Mouse (Mus musculus): ENCODE data around the gene Rpl29. TPM values are rescaled to one million over a fixed set of nuclear protein-coding genes. Genes with fewer than 3 reads are reported as not detected.

Gene Rpl29
- total and polyA plus RNA-seq, 3 experiments, result 1,058 to 1,867 (median 1,257) TPM

GRCm38 (mm10) chr9:106476924-106477484, 47.8 kb downstream of the Rpl29 start, which contains the start of gene Parp3:
TSS of gene Parp3 (minus strand) at chr9:106476949.
- TF ChIP-seq MYC (IDR thresholded peaks at IDR 0.05; ENCODE audit: low read depth, low read length) (peak; percentile 96), CHD2 (IDR thresholded peaks at IDR 0.05; ENCODE audit: low read length) (peak; percentile 91), ZMIZ1 (IDR thresholded peaks at IDR 0.05; ENCODE audit: low read depth, low read length) (peak; percentile 60; the same call in 1 of the 2 replicates), POLR2AphosphoS2 (IDR thresholded peaks at IDR 0.05; ENCODE audit: low read depth, low read length) (peak; percentile 39; the same call in 1 of the 2 replicates), TCF12 (IDR thresholded peaks at IDR 0.05; ENCODE audit: low read depth, low read length) (peak; percentile 71), RAD21 (IDR thresholded peaks at IDR 0.05; ENCODE audit: low read depth, low read length) (peak; percentile 96), MAX (IDR thresholded peaks at IDR 0.05; ENCODE audit: low read length) (peak; percentile 94), MXI1 (IDR thresholded peaks at IDR 0.05; ENCODE audit: low read depth, low read length) (peak; percentile 100), CHD1 (IDR thresholded peaks at IDR 0.05; ENCODE audit: low read depth, low read length) (no peak), TBP (conservative IDR thresholded peaks at IDR 0.05; ENCODE audit: low read depth, low read length) (0 out of 2 replicates have a peak, but pooled peaks have one; percentile 6), IRF4 (IDR thresholded peaks at IDR 0.05; ENCODE audit: low read depth, low read length) (peak; percentile 55), JUND (conservative IDR thresholded peaks at IDR 0.05; ENCODE audit: low read depth, low read length) (no peak), USF2 (conservative IDR thresholded peaks at IDR 0.05; ENCODE audit: low read depth, low read length) (no peak), MEF2A (IDR thresholded peaks at IDR 0.05; ENCODE audit: borderline replicate concordance, low read depth, low read length) (peak; percentile 12; the same call in 1 of the 2 replicates), POLR2A (IDR thresholded peaks at IDR 0.05; ENCODE audit: low read depth, low read length) (peak; percentile 85), JUN (IDR thresholded peaks at IDR 0.05; ENCODE audit: insufficient read depth, low read depth, low read length) (no peak), ELF1 (IDR thresholded peaks at IDR 0.05; ENCODE audit: low read depth, low read length) (peak; percentile 98), MAZ (IDR thresholded peaks at IDR 0.05; ENCODE audit: low read depth, low read length) (peak; percentile 98), MAFK (IDR thresholded peaks at IDR 0.05; ENCODE audit: insufficient replicate concordance, low read length) (no peak), NRF1 (IDR thresholded peaks at IDR 0.05; ENCODE audit: low read depth, low read length) (peak; percentile 95), E2F4 (IDR thresholded peaks at IDR 0.05; ENCODE audit: insufficient replicate concordance, low read depth, low read length) (no peak), RCOR1 (conservative IDR thresholded peaks at IDR 0.05; ENCODE audit: low read depth, low read length) (no peak), GABPA (IDR thresholded peaks at IDR 0.05; ENCODE audit: insufficient replicate concordance, low read depth, low read length) (no peak; the same call in 1 of the 2 replicates), NELFE (IDR thresholded peaks at IDR 0.05; ENCODE audit: low read depth, low read length) (peak; percentile 64), HCFC1 (IDR thresholded peaks at IDR 0.05; ENCODE audit: low read depth, low read length) (peak; percentile 81), USF1 (IDR thresholded peaks at IDR 0.05; ENCODE audit: low read depth, low read length) (0 out of 2 replicates have a peak, but pooled peaks have one; percentile 29), UBTF (IDR thresholded peaks at IDR 0.05; ENCODE audit: low read depth, low read length) (no peak), ZC3H11A (IDR thresholded peaks at IDR 0.05; ENCODE audit: low read depth, low read length) (no peak), SIN3A (IDR thresholded peaks at IDR 0.05; ENCODE audit: low read length) (peak; percentile 98), PAX5 (IDR thresholded peaks at IDR 0.05; ENCODE audit: low read length) (no peak), ZNF384 (IDR thresholded peaks at IDR 0.05; ENCODE audit: low read depth, low read length) (no peak), EP300 (IDR thresholded peaks at IDR 0.05; ENCODE audit: low read length) (no peak), KAT2A (IDR thresholded peaks at IDR 0.05; ENCODE audit: insufficient replicate concordance, low read length) (peak; percentile 63; the same call in 1 of the 2 replicates), ZKSCAN1 (IDR thresholded peaks at IDR 0.05; ENCODE audit: borderline replicate concordance, low read depth, low read length) (no peak), BHLHE40 (IDR thresholded peaks at IDR 0.05; ENCODE audit: low read depth, low read length) (no peak), CTCF (conservative IDR thresholded peaks at IDR 0.05 in 1 of 2, IDR thresholded peaks at IDR 0.05 in 1 of 2; ENCODE audit: low read depth in 2 of 2, low read length in 2 of 2) (peak; percentile 71 to 97), ETS1 (conservative IDR thresholded peaks at IDR 0.05; ENCODE audit: low read depth, low read length) (no peak), SMC3 (IDR thresholded peaks at IDR 0.05; ENCODE audit: low read depth, low read length) (peak; percentile 79)
- no peaks in the 10 kb centered on the region for H3K27me3 ChIP-seq (replicated peaks)
- H3K4me2 ChIP-seq (ENCODE audit: insufficient read depth, low read depth, poor library complexity, severe bottlenecking), result peak within 1 kb of the TSS; percentile 90
- H3K79me2 ChIP-seq (replicated peaks; ENCODE audit: control insufficient read depth, extremely low read depth, insufficient read depth, poor library complexity, severe bottlenecking), result peaks cover 26% of the 10 kb centered on the region
- peak; percentile 100 for DNase-seq (ENCODE audit: extremely low read depth)
- H3K9ac ChIP-seq (ENCODE audit: insufficient read depth, low read depth), result peak within 1 kb of the TSS; percentile 74
- peaks cover 27 to 55% of the 10 kb centered on the region in 2 experiments for H3K36me3 ChIP-seq (replicated peaks in 1 of 2; ENCODE audit: control insufficient read depth in 1 of 2, insufficient read depth in 1 of 2, low read length in 1 of 2)
- no peaks in the 10 kb centered on the region for H3K9me3 ChIP-seq (replicated peaks; ENCODE audit: low read length)
- peaks cover 6 to 68% of the 10 kb centered on the region in 2 experiments for H3K4me1 ChIP-seq (ENCODE audit: control insufficient read depth in 1 of 2, insufficient read depth in 2 of 2)
- H3K4me3 ChIP-seq (replicated peaks in 1 of 3; ENCODE audit: low read depth in 2 of 3, low read length in 2 of 3, poor library complexity in 1 of 3), result peak within 1 kb of the TSS; percentile 77 to 92 (median 91)
- H3K27ac ChIP-seq (ENCODE audit: insufficient read depth, low read depth), result peak within 1 kb of the TSS; percentile 13; the same call in 1 of the 2 replicates
- dilution Hi-C loops (cut with MboI; ENCODE audit: extremely low pct_ligation_motif_present, extremely low pct_unique_long_range_greater_than_20kb, low sequenced_read_pairs), result no loop called here
- in situ Hi-C loops (cut with MboI; ENCODE audit: low pct_ligation_motif_present, low pct_unique_long_range_greater_than_20kb, low sequenced_read_pairs), result loop anchor here (5.0 kb wide), 1 partner anchor 40 kb away; the partner anchor contains the start of gene Acy1

Measured in CH12.LX (cell line).